Mouse (Mus musculus) right cerebral cortex, postnatal 4 days (tissue): ENCODE results near the gene Cavin3.
"Not testable (repeated sequence)": the region's sequence is repeated elsewhere in the genome, so short reads cannot be mapped to it uniquely, and the experiment has no call there.

ENCODE experiments used
- DNase-seq: peaks from one replicate; pipeline ENCODE4 v3.0.0-alpha.2; 2022

Cavin3 gene

GRCm38 (mm10) chr7:105480081-105480480, 2.0 kb downstream of the Cavin3 start:
- no peak for DNase-seq

GRCm38 (mm10) chr7:105479232-105479631, 2.9 kb downstream of the Cavin3 start:
- DNase-seq = no peak

- no peak for DNase-seq
Observed at GRCm38 (mm10) chr7:105478344-105478743, 3.8 kb downstream of the Cavin3 start.

DNA sequence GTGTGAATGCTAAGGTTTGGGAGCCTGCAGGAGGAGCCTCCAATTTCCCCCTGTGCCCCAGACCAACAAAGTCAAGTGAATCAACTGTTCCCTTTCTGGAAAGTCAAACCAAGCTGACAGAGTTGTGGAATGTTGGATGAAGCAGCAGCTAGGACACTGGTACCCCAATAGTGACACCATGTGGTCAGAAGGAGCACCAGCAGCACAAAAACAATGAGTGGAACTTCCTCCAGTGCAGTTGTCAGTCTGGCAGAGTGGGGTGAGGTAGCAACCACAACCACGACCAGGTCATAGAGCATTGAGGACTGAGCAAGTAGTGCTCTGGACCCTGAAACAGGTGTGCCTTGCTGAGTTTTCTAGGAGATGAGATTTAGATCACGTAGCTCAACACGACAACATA, 4.3 kb downstream of the Cavin3 start:
- no peak for DNase-seq

DNA sequence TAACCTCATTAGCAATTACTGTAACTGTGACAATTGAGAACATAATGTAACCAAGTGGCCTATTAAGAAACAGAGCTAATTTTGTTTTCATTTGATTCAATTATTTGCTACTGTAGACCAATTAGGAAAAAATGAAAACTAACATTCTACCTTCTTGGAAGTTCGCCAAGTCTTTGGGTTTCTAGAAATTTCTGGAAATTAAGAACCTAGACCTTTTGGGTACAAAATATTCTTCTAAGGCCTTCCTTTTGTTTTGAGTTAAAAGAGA, 4.7 kb downstream of the Cavin3 start:
- DNase-seq = no peak

DNA sequence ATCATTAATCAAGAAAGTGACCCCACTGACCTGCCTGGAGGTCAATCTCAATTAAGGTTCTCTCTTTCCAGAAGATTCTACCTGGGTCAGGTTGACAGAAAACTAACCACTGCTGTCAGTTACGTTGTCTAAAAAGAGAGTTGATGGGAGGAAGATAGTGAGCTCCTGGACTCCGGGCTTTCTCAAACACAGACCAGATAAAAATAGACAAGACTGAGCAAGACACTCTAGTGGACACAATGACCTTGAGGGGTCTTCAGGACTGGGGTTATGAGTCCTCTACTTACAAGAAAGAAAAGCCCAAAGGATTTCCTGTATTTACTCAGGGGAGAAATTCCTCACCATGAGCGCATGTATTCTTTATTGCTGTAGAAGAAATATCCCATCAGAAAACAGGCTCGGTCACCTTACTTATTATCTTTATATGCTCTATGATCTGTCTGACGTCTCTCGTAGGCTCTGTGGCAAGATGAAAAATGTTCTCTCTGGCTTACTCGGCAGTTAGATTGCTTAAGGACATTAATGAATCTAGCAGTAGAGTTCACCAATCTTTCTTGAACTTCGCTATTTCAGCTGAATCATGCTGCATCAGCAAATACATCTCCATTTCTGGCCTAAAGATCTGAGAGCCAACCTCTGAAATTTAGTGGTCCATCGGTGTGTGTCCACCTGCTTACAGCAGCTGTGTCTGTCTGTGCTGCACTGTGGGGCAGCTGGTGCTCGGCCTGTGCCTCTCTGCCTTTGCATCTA, 5.2 kb downstream of the Cavin3 start:
- no peak for DNase-seq

DNA sequence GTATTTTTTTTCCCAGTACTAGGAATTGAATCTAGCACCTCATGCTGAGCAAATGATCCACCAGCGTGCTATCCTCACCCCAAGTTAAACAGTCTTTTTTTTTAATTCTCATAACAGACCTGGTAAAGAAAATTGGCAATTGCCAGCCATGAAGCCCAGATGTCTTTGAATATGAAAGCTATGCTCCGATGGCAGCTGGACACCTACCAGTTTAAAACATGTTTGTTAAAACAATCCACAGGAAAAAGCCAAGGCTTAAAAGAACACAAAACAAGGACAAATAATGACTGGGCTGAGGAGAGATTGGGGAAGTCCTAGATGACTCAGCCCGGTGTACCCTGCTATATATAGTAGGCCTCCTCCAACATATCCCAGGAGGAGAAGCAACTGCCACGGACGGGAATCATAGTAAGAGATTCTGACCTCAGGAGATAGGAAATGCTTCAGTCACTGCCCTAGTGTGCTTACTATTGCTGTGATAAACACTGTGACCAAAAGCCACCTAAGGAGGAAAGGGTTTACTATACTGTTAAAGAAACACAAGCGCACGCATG, 6.6 kb downstream of the Cavin3 start:
- DNase-seq = no peak

GRCm38 (mm10) chr7:105474771-105475315, 7.3 kb downstream of the Cavin3 start:
- no peak for DNase-seq

DNA sequence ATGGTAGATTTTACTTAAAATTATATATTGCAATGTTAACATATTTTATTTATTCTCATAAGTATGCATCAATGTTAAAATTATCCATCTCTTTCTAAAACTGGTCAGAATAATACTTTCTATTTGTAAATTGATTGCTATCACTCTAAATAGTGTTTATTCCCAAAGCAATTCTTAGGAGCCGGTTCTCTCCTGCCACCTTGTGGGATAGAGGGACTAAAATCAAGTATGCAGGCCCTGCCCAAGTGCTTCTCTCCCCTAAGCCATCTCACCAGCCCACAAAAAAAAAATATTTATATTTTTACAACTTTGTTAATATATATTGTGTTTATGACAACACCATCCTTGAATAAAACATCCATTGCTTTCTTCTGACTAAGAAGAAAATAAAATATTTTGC, 9.5 kb downstream of the Cavin3 start:
- DNase-seq = no peak

GRCm38 (mm10) chr7:105465505-105465904, 16.6 kb downstream of the Cavin3 start:
- DNase-seq = peak; percentile 8

DNA sequence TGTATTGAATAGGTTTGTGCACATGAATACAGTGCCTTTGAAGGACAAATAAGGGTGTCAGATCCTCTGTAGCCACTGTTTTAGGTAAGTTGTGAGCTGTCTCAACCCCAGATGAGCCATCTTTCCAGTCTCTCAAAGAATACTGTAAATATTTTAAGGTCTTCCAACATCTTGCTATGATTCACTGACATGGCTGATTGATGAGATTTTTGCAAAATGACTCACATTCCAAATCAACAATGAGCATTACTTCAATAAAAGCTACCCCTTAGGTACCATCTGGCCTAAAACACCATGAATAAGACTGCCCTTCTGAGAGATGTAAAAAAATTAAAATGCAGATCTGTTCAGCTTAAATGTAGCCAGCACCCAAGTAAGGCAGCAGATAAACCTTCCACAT, 23.6 kb downstream of the Cavin3 start:
- no peak for DNase-seq

GRCm38 (mm10) chr7:105453345-105453744, 28.8 kb downstream of the Cavin3 start:
- not testable (repeated sequence) for DNase-seq

GRCm38 (mm10) chr7:105445076-105445475, 37.0 kb downstream of the Cavin3 start:
- DNase-seq = no peak

DNA sequence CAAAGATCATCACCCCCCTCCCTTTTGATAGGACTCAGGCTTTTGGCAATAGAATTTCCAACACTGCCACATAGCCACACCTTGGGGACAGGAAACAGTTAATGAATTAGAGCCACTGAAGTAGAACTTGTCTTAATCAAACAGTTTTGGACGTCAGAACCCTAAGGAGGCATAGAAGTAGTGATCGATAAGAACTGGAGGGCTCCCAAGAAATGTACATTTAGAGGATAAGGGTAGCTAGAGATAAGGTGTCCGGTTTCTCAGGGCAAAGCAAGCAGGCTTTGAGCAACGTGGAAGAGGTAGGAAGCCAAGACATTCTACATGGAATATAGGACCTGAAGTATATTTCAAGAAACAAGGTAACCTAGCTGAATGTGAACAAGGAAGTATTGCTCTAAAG, 40.7 kb downstream of the Cavin3 start:
- DNase-seq = no peak

GRCm38 (mm10) chr7:105437979-105438772, 43.9 kb downstream of the Cavin3 start:
- no peak for DNase-seq

- DNase-seq = no peak
Observed at GRCm38 (mm10) chr7:105434798-105435197, 47.3 kb downstream of the Cavin3 start.

DNA sequence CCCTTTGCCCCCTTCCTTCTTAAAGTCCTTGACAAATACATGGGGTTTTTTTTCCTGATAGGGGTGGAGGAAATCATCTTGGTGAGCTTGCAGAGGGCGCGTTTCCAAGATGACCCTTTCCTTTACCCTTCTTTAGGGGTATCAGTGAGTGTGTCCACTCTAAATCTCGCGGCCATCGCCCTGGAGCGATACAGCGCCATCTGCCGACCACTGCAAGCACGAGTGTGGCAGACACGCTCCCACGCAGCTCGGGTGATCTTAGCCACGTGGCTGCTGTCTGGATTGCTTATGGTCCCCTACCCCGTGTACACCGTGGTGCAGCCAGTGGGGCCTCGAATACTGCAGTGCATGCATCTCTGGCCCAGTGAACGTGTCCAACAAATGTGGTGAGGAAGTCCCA, 48.2 kb downstream of the Cavin3 start:
- DNase-seq = no peak

GRCm38 (mm10) chr7:105432058-105432457, 50.0 kb downstream of the Cavin3 start:
- no peak for DNase-seq
